Mouse (Mus musculus) liver, adult (tissue): ENCODE measurements at regions not wholly inside any gene's neighbourhood (a gene's known extent, or its start where the extent isn't known, plus 50 kb on each side); places are given as distances from the start of the nearest gene placed in this dataset.

Source experiments
- GATA4 ChIP-seq: IDR thresholded peaks from 2 replicates; pipeline ENCODE4 v1.6.1; 2014; ENCODE audit warnings: mild to moderate bottlenecking, low read length; ENCODE audit not compliant: insufficient replicate concordance

- TF ChIP-seq GATA4 = no peak
These were observed 114.5 kb downstream of the Irs2 start for GRCm38 (mm10) chr8:10893709-10894108.

- TF ChIP-seq GATA4 = no peak
These were observed 116.4 kb downstream of the Irs2 start for GRCm38 (mm10) chr8:10891906-10892305.

- TF ChIP-seq GATA4 = no peak
These were observed 116.8 kb downstream of the Irs2 start for GRCm38 (mm10) chr8:10891440-10891839.

- TF ChIP-seq GATA4 = no peak
These were observed 122.8 kb downstream of the Irs2 start for GRCm38 (mm10) chr8:10885452-10885851.

- no peak for TF ChIP-seq GATA4
These were observed 124.8 kb downstream of the Irs2 start for GRCm38 (mm10) chr8:10883418-10883817.

GRCm38 (mm10) chr8:10882381-10882780, 125.9 kb downstream of the Irs2 start:
- TF ChIP-seq GATA4 = no peak

GRCm38 (mm10) chr8:10879883-10880282, 128.4 kb downstream of the Irs2 start:
- no peak for TF ChIP-seq GATA4

- no peak for TF ChIP-seq GATA4
These were observed 129.0 kb downstream of the Irs2 start for GRCm38 (mm10) chr8:10879049-10879847.

- TF ChIP-seq GATA4 = no peak
These were observed 129.9 kb downstream of the Irs2 start for GRCm38 (mm10) chr8:10878371-10878770.

- TF ChIP-seq GATA4 = no peak
These were observed 133.1 kb downstream of the Irs2 start for GRCm38 (mm10) chr8:10875170-10875569.

GRCm38 (mm10) chr8:10871451-10871850, 136.8 kb downstream of the Irs2 start:
- no peak for TF ChIP-seq GATA4

- no peak for TF ChIP-seq GATA4
These were observed 137.7 kb downstream of the Irs2 start for GRCm38 (mm10) chr8:10870423-10871055.

- TF ChIP-seq GATA4 = no peak
These were observed 138.4 kb downstream of the Irs2 start for GRCm38 (mm10) chr8:10869866-10870265.

GRCm38 (mm10) chr8:10866696-10867395, 141.4 kb downstream of the Irs2 start:
- TF ChIP-seq GATA4 = no peak

- no peak for TF ChIP-seq GATA4
These were observed 142.2 kb downstream of the Irs2 start for GRCm38 (mm10) chr8:10865941-10866513.

GRCm38 (mm10) chr8:10865415-10865821, 142.8 kb downstream of the Irs2 start:
- no peak for TF ChIP-seq GATA4
